Mouse (Mus musculus) bone marrow, adult 2 months (tissue): ENCODE measurements around the gene Hid1. TPM values are rescaled to one million over a fixed set of nuclear protein-coding genes. Genes with fewer than 3 reads are reported as not detected.

Experiments
- H3K27ac ChIP-seq: fragments of 200-500 bp; 2 replicates; pipeline ENCODE4 v1.5.1; 2012; ENCODE audit warnings: low read depth, mild to moderate bottlenecking, control low read depth, inconsistent platforms, low read length; ENCODE audit not compliant: control insufficient read depth, poor library complexity, insufficient read depth
- H3K4me1 ChIP-seq: fragments of 200-500 bp; 2 replicates; pipeline ENCODE4 v1.6.1; 2011; ENCODE audit warnings: low read length; ENCODE audit not compliant: control insufficient read depth, insufficient read depth
- H3K4me3 ChIP-seq: fragments of 200-500 bp; replicated peaks from 2 replicates; pipeline ENCODE3; 2011; ENCODE audit warnings: mild to moderate bottlenecking, low read depth, low read length, control low read depth; ENCODE audit not compliant: control insufficient read depth
- CTCF ChIP-seq: fragments of 200-500 bp; IDR thresholded peaks from 2 replicates; pipeline ENCODE4 v1.5.1; 2011; ENCODE audit warnings: low read length, control low read depth; ENCODE audit not compliant: control insufficient read depth, insufficient read depth
- POLR2A ChIP-seq: fragments of 200-500 bp; IDR thresholded peaks from 2 replicates; pipeline ENCODE4 v1.6.1; 2011; ENCODE audit warnings: low read depth, mild to moderate bottlenecking, control low read depth, low read length, borderline replicate concordance; ENCODE audit not compliant: control insufficient read depth
- WGBS: fragments of 180-500 bp; shearing (Covaris S2); methylation state at CpG from one replicate; pipeline ENCODE4 v1.1.7; 2018; 5-methylcytosine and 5-hydroxymethylcytosine counted together
- polyA plus RNA-seq: library from polyadenylated mRNA; stranded (reverse); fragments of >200 nt; gene quantifications from 2 replicates; pipeline ENCODE4 v1.2.4, GENCODE M21; 2011; ENCODE audit warnings: low replicate concordance; ENCODE audit not compliant: missing spikeins, insufficient read depth, insufficient read length

Gene Hid1
- polyA plus RNA-seq, 1 experiment = 3.4 TPM

DNA sequence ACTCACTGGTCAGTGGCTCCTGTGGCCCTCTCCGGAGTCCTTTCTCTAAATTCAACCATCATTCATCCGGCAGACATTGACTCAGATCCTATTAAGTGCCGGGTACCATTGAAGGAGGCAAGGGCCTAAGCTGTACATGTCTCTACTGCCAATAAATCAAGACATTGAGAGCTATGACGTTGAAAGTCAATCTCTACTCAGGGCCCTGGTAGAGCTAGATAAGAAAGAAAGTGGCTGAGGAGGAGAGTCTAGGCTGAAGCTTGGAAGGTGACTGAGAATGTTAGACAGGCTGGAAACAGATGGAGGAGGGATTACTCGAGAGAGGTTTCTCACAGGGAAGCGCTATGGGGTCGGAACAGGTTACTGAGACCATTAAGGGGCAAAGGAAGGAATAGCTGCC is 2.8 kb upstream of the Hid1 start:
- Histone ChIP-seq H3K27ac (no peak overlapping the region), H3K4me1 (no peaks in the 10 kb centered on the region; the same call in 1 of the 2 replicates), H3K4me3 (no peak overlapping the region)
- TF ChIP-seq POLR2A = no peak
- no peak for TF ChIP-seq CTCF
- WGBS = 58% methylated on average over 7 of the region's 7 CpGs

DNA sequence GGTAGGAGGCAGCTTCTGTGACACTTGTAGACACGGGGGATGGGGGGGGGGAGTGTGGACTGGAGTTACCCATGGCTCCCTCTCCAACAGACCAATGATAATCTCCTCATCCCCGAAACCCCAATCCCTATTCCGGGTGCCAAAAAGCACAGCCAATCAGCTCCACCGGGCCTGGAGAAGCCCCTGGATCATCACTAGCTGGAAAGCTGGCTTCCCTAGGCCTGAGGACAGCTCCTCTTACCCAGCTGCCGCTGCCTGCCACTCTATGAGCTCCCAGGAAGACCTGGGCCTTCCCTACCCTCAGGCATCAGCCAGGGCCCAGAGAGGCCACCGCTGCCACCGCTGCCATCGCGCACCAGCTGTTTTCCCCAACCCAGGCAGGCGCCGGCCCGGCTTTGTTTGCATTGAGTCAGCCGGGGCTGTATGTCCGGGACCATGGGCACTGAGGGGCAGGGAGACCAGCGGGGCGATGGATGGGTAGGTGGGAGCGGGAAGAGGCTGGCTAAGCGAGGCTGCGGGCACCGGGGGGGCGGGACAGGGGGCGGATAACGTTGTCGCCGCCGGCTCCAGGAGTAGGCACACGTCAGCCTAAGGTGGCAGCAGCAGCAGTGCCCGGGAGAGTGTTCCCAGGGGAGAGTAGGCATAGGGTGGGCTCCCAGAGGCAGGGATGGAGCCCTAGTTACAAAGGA is 706 bp downstream of the Hid1 start:
- TF ChIP-seq POLR2A (no peak), CTCF (no peak)
- 6% methylated on average over 28 of the region's 28 CpGs for whole genome bisulfite sequencing
- peak overlapping the region; percentile 20 for H3K4me3 ChIP-seq
- no peaks in the 10 kb centered on the region; the same call in 1 of the 2 replicates for H3K4me1 ChIP-seq
- H3K27ac ChIP-seq = peak overlapping the region; percentile 20; the same call in 1 of the 2 replicates

DNA sequence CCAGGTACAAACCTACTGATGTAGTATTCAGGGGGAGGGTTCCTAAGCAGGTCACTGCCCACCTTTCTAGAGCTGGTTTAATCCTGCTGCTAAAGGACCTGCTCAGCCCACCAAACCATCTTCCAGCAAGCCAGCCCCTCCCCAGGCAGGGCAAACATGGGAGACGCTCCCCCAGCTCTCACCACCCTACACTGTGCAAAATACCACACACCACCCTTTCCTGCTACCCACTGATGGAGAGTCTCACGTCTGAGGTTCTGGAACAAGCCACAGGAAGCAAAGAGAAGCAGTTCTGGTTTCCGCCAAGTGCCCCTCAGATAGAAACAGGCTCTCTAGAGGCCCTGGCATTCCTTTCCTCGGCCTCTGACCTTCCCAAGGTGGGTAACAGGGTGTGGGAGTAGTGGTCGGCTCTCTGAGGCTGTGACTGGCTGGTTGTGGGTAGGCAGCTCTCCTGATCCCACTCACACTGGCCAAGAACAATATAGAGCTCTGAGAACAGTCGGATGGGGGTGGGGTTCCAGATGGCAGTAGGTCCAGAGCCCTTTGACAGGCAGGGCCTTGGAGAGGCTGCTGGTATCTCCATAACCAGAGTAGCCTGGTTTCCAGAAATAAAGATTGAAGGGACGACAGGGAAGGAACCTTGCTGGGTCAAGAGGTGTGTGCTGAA is 1.4 kb downstream of the Hid1 start:
- TF ChIP-seq CTCF (no peak), POLR2A (no peak)
- Histone ChIP-seq H3K27ac (no peak overlapping the region), H3K4me1 (no peaks in the 10 kb centered on the region; the same call in 1 of the 2 replicates), H3K4me3 (no peak overlapping the region)
- 8% methylated on average over 7 of the region's 7 CpGs for WGBS

DNA sequence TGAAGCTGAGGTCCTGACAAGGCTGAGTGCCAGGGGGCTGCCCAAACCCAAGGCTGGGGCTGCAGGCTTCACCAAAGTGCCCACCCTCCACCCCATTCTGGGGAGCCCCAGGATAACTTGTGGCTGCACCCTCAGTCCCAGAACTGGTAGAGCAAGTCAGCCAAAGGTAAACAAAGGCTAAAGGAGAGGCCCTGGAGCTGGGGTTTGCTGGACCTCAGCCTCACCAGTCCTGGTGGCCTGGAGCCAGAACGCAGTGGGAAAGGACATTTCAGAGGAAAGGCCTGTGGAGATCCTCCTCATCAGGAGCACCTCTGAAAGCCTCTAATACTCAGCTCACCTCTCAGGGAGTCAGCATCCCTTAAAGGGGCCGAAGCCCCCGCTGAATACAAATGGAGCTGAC is 3.4 kb downstream of the Hid1 start:
- TF ChIP-seq POLR2A (no peak), CTCF (no peak)
- Histone ChIP-seq H3K4me1 (no peaks in the 10 kb centered on the region; the same call in 1 of the 2 replicates), H3K27ac (no peak overlapping the region), H3K4me3 (no peak overlapping the region)
- WGBS = 92% methylated on average over 3 of the region's 3 CpGs

DNA sequence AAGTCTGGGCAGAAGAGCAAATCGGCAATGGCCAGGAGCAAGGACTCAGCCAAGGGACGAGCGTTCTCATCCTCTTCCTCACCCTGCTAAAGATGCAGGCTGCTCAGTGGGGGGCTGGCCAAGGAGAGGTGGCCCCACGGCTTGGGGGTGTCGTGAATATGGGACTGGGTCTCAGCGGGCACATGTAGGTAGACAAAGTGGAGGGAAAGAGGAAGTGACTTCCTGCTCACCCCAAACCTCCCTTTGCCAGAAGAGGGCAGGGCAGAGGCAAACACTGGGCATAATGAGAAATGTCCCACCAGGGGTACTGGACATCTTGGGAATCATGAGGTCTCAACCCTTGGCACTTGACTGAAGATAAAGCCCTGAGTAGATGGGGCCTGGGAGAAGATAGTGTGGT is 7.8 kb downstream of the Hid1 start:
- no peak for TF ChIP-seq POLR2A
- peak; percentile 49; the same call in 1 of the 2 replicates for TF ChIP-seq CTCF
- 41% methylated on average over 6 of the region's 6 CpGs for WGBS
- H3K27ac ChIP-seq = no peak overlapping the region
- H3K4me1 ChIP-seq = no peaks in the 10 kb centered on the region
- H3K4me3 ChIP-seq = no peak overlapping the region

DNA sequence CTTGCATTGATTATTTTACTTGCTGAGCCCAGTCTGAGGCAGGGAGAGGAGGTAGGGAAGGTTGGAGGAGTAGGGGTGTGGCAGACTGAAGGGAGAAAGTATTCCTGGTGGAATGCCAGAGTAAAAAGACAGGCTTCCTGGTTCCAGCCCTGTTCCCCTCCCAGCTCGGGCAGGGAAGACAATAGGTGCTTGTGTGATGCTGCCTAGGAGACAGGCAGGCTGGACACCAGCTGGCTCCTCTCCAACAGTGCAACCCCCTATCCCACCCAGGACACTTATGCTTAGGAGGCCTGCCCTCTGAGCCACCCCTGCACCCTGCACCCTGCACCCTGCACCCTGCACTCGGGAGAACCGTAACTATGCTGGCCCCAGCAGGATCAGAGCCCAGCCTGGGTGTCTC is 8.3 kb downstream of the Hid1 start:
- 56% methylated on average over 3 of the region's 3 CpGs for WGBS

DNA sequence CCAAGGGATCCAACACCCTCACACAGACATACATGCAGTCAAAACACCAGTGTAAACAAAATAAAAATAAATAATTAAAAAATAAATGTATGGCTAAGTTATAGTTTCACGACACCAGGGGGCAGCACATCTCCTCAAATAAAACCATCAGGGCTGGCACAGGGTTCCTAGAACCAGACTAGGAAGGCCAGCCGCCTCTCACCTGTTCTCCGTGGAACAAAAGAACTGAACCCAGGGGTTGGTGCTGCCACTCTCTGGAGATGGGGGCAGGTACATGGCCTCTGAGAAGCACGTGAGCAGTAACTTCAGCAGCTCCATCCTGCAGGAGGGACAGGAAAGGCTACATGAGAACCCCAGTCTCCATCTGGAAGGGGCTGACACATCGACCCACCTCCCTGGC is 9.1 kb downstream of the Hid1 start:
- H3K4me3 ChIP-seq = no peak overlapping the region
- 21% methylated on average over 5 of the region's 5 CpGs for WGBS
- H3K27ac ChIP-seq = no peak overlapping the region
- TF ChIP-seq POLR2A (no peak), CTCF (peak; percentile 10; the same call in 1 of the 2 replicates)
- H3K4me1 ChIP-seq = no peaks in the 10 kb centered on the region

More for the DNA sequence above, 8.3 kb downstream of the Hid1 start:
- H3K4me1 ChIP-seq = no peaks in the 10 kb centered on the region
- TF ChIP-seq CTCF (no peak), POLR2A (no peak)
- H3K27ac ChIP-seq = no peak overlapping the region
- H3K4me3 ChIP-seq = no peak overlapping the region

DNA sequence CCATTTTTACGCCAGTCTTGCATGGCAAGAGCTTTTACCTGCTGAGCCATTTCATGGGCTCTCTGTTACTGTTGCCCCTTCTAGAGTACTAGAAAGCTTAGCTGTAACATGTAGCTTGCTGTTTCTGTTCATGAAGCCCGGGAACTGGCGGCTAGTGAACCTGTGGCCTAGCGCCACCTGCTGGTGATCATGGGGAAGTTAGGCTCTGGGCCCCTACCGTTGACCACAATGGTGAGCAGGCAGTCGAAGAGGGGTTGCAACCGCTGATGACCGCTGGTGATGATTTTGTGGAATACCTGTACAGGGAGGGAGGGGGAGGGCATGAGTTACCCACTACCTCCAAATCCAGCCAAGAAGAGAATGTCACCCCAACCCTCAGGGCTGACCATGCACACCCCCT is 13.4 kb downstream of the Hid1 start:
- Histone ChIP-seq H3K27ac (no peak overlapping the region), H3K4me1 (no peaks in the 10 kb centered on the region), H3K4me3 (no peak overlapping the region)
- TF ChIP-seq CTCF (peak; percentile 94), POLR2A (no peak)
- WGBS = 11% methylated on average over 8 of the region's 8 CpGs
